Mouse (Mus musculus): Measurements from ENCODE around the gene Prkg1.

DNA sequence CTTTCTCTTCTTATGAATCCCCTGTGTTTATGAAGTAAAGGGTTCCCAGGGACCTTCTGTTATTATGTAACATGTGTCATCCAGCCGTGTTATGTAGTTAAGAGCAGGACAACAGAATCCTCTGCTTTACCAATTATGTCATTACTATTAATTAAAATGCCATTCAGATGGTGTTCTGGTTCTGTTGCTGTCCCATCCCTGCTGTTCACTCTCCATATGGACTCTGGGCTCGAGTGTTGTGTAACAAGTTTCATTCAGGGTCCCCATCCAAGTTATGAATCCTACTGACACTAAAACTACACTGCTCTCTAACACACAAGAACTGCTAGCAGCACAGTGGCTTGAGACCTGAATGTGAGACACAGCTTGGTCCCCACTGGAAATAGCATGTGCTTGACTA is 102.0 kb downstream of the Prkg1 start:
- TF ChIP-seq ZC3H11A (IDR thresholded peaks at IDR 0.05; ENCODE audit: low read depth, low read length) (no peak), E2F4 (IDR thresholded peaks at IDR 0.05; ENCODE audit: borderline replicate concordance, low read depth, low read length) (no peak), BHLHE40 (IDR thresholded peaks at IDR 0.05; ENCODE audit: borderline replicate concordance, low read depth, low read length) (no peak), POLR2A (IDR thresholded peaks at IDR 0.05; ENCODE audit: control insufficient read depth in 1 of 2, insufficient read depth in 1 of 2, low read depth in 1 of 2, low read length in 2 of 2, poor library complexity in 1 of 2) (no peak), RCOR1 (IDR thresholded peaks at IDR 0.05; ENCODE audit: low read depth, low read length) (no peak), UBTF (IDR thresholded peaks at IDR 0.05; ENCODE audit: borderline replicate concordance, insufficient read depth, low read depth, low read length) (no peak), GATA1 (IDR thresholded peaks at IDR 0.05; ENCODE audit: low read depth, low read length) (no peak), SIN3A (IDR thresholded peaks at IDR 0.05; ENCODE audit: low read length) (no peak), CTCF (IDR thresholded peaks at IDR 0.05 in 2 of 3, conservative IDR thresholded peaks at IDR 0.05 in 1 of 3; ENCODE audit: control insufficient read depth in 1 of 3, insufficient read depth in 1 of 3, low read depth in 2 of 3, low read length in 3 of 3, poor library complexity in 1 of 3, severe bottlenecking in 1 of 3) (no peak), TCF12 (IDR thresholded peaks at IDR 0.05; ENCODE audit: low read depth, low read length) (no peak), MXI1 (IDR thresholded peaks at IDR 0.05; ENCODE audit: low read depth, low read length) (no peak)

All from MEL (cell line).